Mouse (Mus musculus) adrenal gland, postnatal 14 days (tissue): ENCODE data around the gene Tex26. TPM values are rescaled to one million over a fixed set of nuclear protein-coding genes. Genes with fewer than 3 reads are reported as not detected.

Source experiments
- DNase-seq: peaks from one replicate; pipeline ENCODE4 v3.0.0; 2021; ENCODE audit warnings: mixed read lengths
- total RNA-seq: library from RNA; stranded (reverse); gene quantifications from 2 replicates; pipeline ENCODE4 v1.2.3, GENCODE M21; 2021

The Tex26 gene
- total RNA-seq, 1 experiment from 2014 or later = not detected

GRCm38 (mm10) chr5:149434141-149434690 is 5.2 kb upstream of the Tex26 start:
- DNase-seq = no peak

- DNase-seq = no peak
Measured at GRCm38 (mm10) chr5:149436541-149436940, 2.9 kb upstream of the Tex26 start.

- no peak for DNase-seq
Measured at GRCm38 (mm10) chr5:149437150-149437549, 2.3 kb upstream of the Tex26 start.

- DNase-seq = peak; percentile 62
Measured at GRCm38 (mm10) chr5:149440180-149440573, 717 bp downstream of the Tex26 start.

GRCm38 (mm10) chr5:149441646-149442276 is 2.3 kb downstream of the Tex26 start:
- no peak for DNase-seq

- peak; percentile 10 for DNase-seq
Measured at GRCm38 (mm10) chr5:149442277-149442660, 2.8 kb downstream of the Tex26 start.

- DNase-seq = peak; percentile 12
Measured at GRCm38 (mm10) chr5:149444451-149444850, 5.0 kb downstream of the Tex26 start.

- DNase-seq = no peak
Measured at GRCm38 (mm10) chr5:149446495-149446894, 7.0 kb downstream of the Tex26 start.

GRCm38 (mm10) chr5:149447733-149448132 is 8.3 kb downstream of the Tex26 start:
- no peak for DNase-seq

- DNase-seq = no peak
Measured at GRCm38 (mm10) chr5:149449406-149449805, 9.9 kb downstream of the Tex26 start.

GRCm38 (mm10) chr5:149451209-149451681 is 11.8 kb downstream of the Tex26 start:
- DNase-seq = no peak

- peak; percentile 78 for DNase-seq
Measured at GRCm38 (mm10) chr5:149454281-149454680, 14.8 kb downstream of the Tex26 start.

GRCm38 (mm10) chr5:149456544-149456943 is 17.1 kb downstream of the Tex26 start:
- DNase-seq = no peak

GRCm38 (mm10) chr5:149462071-149462470 is 22.6 kb downstream of the Tex26 start:
- DNase-seq = no peak

GRCm38 (mm10) chr5:149465305-149465704 is 25.8 kb downstream of the Tex26 start:
- no peak for DNase-seq

GRCm38 (mm10) chr5:149474142-149474541 is 34.7 kb downstream of the Tex26 start:
- no peak for DNase-seq

- DNase-seq = no peak
Measured at GRCm38 (mm10) chr5:149474701-149475468, 35.4 kb downstream of the Tex26 start.

GRCm38 (mm10) chr5:149481920-149482319 is 42.5 kb downstream of the Tex26 start:
- no peak for DNase-seq

GRCm38 (mm10) chr5:149483321-149484052 is 44.0 kb downstream of the Tex26 start:
- DNase-seq = peak; percentile 19

- DNase-seq = no peak
Measured at GRCm38 (mm10) chr5:149484270-149484669, 44.8 kb downstream of the Tex26 start.

GRCm38 (mm10) chr5:149485447-149485846 is 46.0 kb downstream of the Tex26 start:
- no peak for DNase-seq

GRCm38 (mm10) chr5:149488360-149489021 is 49.0 kb downstream of the Tex26 start:
- peak; percentile 79 for DNase-seq
